Mouse (Mus musculus): ENCODE measurements around the gene Dip2c. TPM values are rescaled to one million over a fixed set of nuclear protein-coding genes. Genes with fewer than 3 reads are reported as not detected.

Dip2c gene
- polyA plus RNA-seq, 1 experiment from 2014 or later: 4.3 TPM

DNA sequence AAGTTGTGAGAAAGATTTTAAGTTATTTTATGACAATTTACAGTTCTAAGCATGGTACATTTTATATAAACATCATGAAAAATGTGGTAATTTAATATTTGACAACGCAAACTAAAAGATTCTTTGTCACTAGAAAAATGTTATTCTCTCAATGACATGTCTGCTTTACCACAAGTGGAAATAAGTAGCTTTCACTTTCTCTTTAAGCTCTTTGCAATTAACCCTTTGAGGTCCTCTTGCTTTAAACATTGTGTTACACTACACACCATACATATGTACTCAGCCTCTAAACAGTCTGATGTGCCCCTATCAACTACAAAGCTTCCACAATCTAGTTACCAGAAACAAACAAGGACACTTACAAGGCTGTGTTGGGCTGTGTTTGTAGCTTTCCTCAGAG, 153.6 kb downstream of the Dip2c start:
- H3K9me3 ChIP-seq (ENCODE audit: low read length): peaks cover 9% of the 10 kb centered on the region
- no peak overlapping the region for H3K4me3 ChIP-seq (ENCODE audit: low read length)
- no peak for ATAC-seq (ENCODE audit: low FRiP score, low TSS enrichment)
- no peak overlapping the region for H3K27ac ChIP-seq (ENCODE audit: low read length)
- no peaks in the 10 kb centered on the region for H3K27me3 ChIP-seq (ENCODE audit: insufficient read depth, low read length)
- H3K4me1 ChIP-seq (ENCODE audit: insufficient read depth, low read length): 0 out of 2 replicates have a peak, but pooled peaks cover 3% of the 10 kb centered on the region
- no peak overlapping the region for H3K4me2 ChIP-seq (replicated peaks; ENCODE audit: low read depth, low read length)
- H3K9ac ChIP-seq (replicated peaks; ENCODE audit: low read length): no peak overlapping the region
- 95% methylated on average over 1 of the region's 1 CpGs for WGBS
- H3K36me3 ChIP-seq (ENCODE audit: insufficient read depth, low read length): no peaks in the 10 kb centered on the region

- Histone ChIP-seq H3K9me3 (ENCODE audit: low read length) (peaks cover 9% of the 10 kb centered on the region), H3K36me3 (ENCODE audit: insufficient read depth, low read length) (no peaks in the 10 kb centered on the region), H3K9ac (replicated peaks; ENCODE audit: low read length) (no peak overlapping the region), H3K27me3 (ENCODE audit: insufficient read depth, low read length) (no peaks in the 10 kb centered on the region), H3K4me3 (ENCODE audit: low read length) (no peak overlapping the region), H3K27ac (ENCODE audit: low read length) (no peak overlapping the region), H3K4me2 (replicated peaks; ENCODE audit: low read depth, low read length) (no peak overlapping the region), H3K4me1 (ENCODE audit: insufficient read depth, low read length) (0 out of 2 replicates have a peak, but pooled peaks cover 3% of the 10 kb centered on the region)
- no peak for ATAC-seq (ENCODE audit: low FRiP score, low TSS enrichment)
- 85% methylated on average over 2 of the region's 2 CpGs for WGBS
Observed at GRCm38 (mm10) chr13:9430724-9431123, 154.4 kb downstream of the Dip2c start.

DNA sequence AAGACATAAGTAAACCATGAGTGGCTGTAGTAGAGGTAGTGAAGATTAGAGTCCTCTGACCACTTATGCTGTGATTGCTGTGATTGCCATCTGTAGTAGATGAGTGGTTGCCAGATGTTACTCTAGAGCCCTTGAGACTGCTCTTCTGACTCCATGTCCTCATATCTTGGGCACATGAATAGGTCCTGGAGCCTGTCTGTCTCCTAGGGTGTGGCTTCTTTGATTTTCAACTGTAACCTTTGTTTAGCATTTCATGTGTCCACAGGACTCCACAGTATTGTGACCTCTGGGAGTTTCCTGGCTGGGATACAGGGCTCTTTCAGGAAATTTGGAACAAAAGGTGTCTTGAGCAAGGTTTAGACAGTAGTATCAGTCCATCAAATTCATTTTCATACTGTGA, 155.1 kb downstream of the Dip2c start:
- Histone ChIP-seq H3K9me3 (ENCODE audit: low read length) (peaks cover 9% of the 10 kb centered on the region), H3K4me2 (replicated peaks; ENCODE audit: low read depth, low read length) (no peak overlapping the region), H3K9ac (replicated peaks; ENCODE audit: low read length) (no peak overlapping the region), H3K4me1 (ENCODE audit: insufficient read depth, low read length) (0 out of 2 replicates have a peak, but pooled peaks cover 3% of the 10 kb centered on the region), H3K36me3 (ENCODE audit: insufficient read depth, low read length) (no peaks in the 10 kb centered on the region), H3K27ac (ENCODE audit: low read length) (no peak overlapping the region), H3K27me3 (ENCODE audit: insufficient read depth, low read length) (no peaks in the 10 kb centered on the region), H3K4me3 (ENCODE audit: low read length) (no peak overlapping the region)
- no peak for ATAC-seq (ENCODE audit: low FRiP score, low TSS enrichment)

DNA sequence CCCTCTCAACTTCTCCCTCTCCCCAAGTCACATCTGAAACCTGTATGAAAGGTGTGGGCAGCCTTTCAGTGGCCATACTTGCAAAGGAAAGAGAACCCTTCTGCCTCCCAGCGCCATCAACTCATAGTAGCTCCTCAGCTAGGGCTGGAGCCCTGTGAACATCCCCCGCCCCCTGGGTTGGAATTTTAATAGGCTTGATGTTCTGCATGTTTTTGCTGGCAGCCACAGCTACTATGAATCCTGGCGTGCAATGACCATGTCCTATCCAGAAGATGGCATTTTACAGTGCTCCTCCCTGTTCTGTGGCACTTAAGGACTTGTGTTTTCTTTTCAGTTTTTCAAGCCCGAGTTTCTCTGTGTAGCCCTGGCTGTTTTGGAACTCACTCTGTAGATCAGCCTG, 166.7 kb downstream of the Dip2c start:
- no peaks in the 10 kb centered on the region for H3K4me1 ChIP-seq (ENCODE audit: insufficient read depth, low read length)
- H3K27me3 ChIP-seq (ENCODE audit: insufficient read depth, low read length): no peaks in the 10 kb centered on the region
- WGBS: 80% methylated on average over 4 of the region's 4 CpGs
- ATAC-seq (ENCODE audit: low FRiP score, low TSS enrichment): no peak
- no peaks in the 10 kb centered on the region for H3K9me3 ChIP-seq (ENCODE audit: low read length)
- no peak overlapping the region for H3K4me2 ChIP-seq (replicated peaks; ENCODE audit: low read depth, low read length)
- H3K27ac ChIP-seq (ENCODE audit: low read length): no peak overlapping the region
- no peaks in the 10 kb centered on the region for H3K36me3 ChIP-seq (ENCODE audit: insufficient read depth, low read length)
- no peak overlapping the region for H3K9ac ChIP-seq (replicated peaks; ENCODE audit: low read length)
- H3K4me3 ChIP-seq (ENCODE audit: low read length): no peak overlapping the region

GRCm38 (mm10) chr13:9445533-9446294, 169.4 kb downstream of the Dip2c start:
- Histone ChIP-seq H3K27ac (ENCODE audit: low read length) (no peak overlapping the region), H3K36me3 (ENCODE audit: insufficient read depth, low read length) (no peaks in the 10 kb centered on the region), H3K4me2 (replicated peaks; ENCODE audit: low read depth, low read length) (no peak overlapping the region), H3K4me3 (ENCODE audit: low read length) (no peak overlapping the region), H3K9me3 (ENCODE audit: low read length) (no peaks in the 10 kb centered on the region), H3K27me3 (ENCODE audit: insufficient read depth, low read length) (no peaks in the 10 kb centered on the region), H3K9ac (replicated peaks; ENCODE audit: low read length) (no peak overlapping the region), H3K4me1 (ENCODE audit: insufficient read depth, low read length) (no peaks in the 10 kb centered on the region)
- ATAC-seq (ENCODE audit: low FRiP score, low TSS enrichment): no peak
- 78% methylated on average over 6 of the region's 6 CpGs for WGBS

DNA sequence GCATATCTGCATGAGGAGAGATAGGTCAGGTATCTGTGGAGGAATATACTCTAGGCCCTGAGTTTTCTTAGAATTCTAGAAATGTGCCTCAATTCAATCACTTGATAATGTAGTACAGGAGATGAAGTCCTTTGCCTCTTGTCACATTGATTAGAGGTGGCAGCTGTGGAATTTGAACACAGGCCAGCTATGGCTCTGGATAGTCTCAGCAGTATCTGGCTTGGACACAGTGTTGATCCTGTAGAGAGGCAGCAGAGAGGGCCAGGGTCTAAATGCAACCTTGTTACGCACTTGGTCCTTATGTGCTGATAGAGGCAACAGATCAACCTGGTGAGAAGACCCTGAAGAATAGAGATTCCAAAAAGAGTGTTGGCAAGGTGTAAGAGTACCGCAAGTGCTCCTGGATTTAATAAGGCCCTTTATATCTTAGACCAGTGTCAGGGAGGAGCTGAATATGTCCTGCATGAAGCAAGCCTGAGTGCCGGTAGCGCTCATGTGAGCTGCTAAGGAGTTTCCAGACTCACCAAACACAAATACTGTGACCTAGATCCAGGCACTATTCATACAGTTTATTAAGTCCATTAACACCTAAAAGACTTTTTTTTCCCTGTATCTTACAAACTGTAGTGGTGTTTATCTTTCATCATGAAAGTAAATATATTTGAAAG, 170.3 kb downstream of the Dip2c start:
- Histone ChIP-seq H3K4me1 (ENCODE audit: insufficient read depth, low read length) (no peaks in the 10 kb centered on the region), H3K9ac (replicated peaks; ENCODE audit: low read length) (no peak overlapping the region), H3K4me3 (ENCODE audit: low read length) (no peak overlapping the region), H3K27ac (ENCODE audit: low read length) (no peak overlapping the region), H3K27me3 (ENCODE audit: insufficient read depth, low read length) (no peaks in the 10 kb centered on the region), H3K36me3 (ENCODE audit: insufficient read depth, low read length) (no peaks in the 10 kb centered on the region), H3K4me2 (replicated peaks; ENCODE audit: low read depth, low read length) (no peak overlapping the region), H3K9me3 (ENCODE audit: low read length) (no peaks in the 10 kb centered on the region)
- WGBS: 95% methylated on average over 4 of the region's 4 CpGs
- ATAC-seq (ENCODE audit: low FRiP score, low TSS enrichment): no peak

GRCm38 (mm10) chr13:9450276-9450675, 173.9 kb downstream of the Dip2c start:
- peaks cover 7% of the 10 kb centered on the region for H3K4me1 ChIP-seq (ENCODE audit: insufficient read depth, low read length)
- no peak for ATAC-seq (ENCODE audit: low FRiP score, low TSS enrichment)
- no peaks in the 10 kb centered on the region for H3K27me3 ChIP-seq (ENCODE audit: insufficient read depth, low read length)
- no peak overlapping the region for H3K9ac ChIP-seq (replicated peaks; ENCODE audit: low read length)
- H3K4me3 ChIP-seq (ENCODE audit: low read length): no peak overlapping the region
- 88% methylated on average over 3 of the region's 3 CpGs for WGBS
- H3K9me3 ChIP-seq (ENCODE audit: low read length): no peaks in the 10 kb centered on the region
- no peak overlapping the region for H3K4me2 ChIP-seq (replicated peaks; ENCODE audit: low read depth, low read length)
- no peaks in the 10 kb centered on the region for H3K36me3 ChIP-seq (ENCODE audit: insufficient read depth, low read length)
- H3K27ac ChIP-seq (ENCODE audit: low read length): no peak overlapping the region

- no peak overlapping the region for H3K4me3 ChIP-seq (ENCODE audit: low read length)
- H3K9me3 ChIP-seq (ENCODE audit: low read length): no peaks in the 10 kb centered on the region
- H3K27ac ChIP-seq (ENCODE audit: low read length): no peak overlapping the region
- no peak overlapping the region for H3K9ac ChIP-seq (replicated peaks; ENCODE audit: low read length)
- no peaks in the 10 kb centered on the region for H3K27me3 ChIP-seq (ENCODE audit: insufficient read depth, low read length)
- H3K36me3 ChIP-seq (ENCODE audit: insufficient read depth, low read length): no peaks in the 10 kb centered on the region
- peaks cover 7% of the 10 kb centered on the region for H3K4me1 ChIP-seq (ENCODE audit: insufficient read depth, low read length)
- no peak for ATAC-seq (ENCODE audit: low FRiP score, low TSS enrichment)
- H3K4me2 ChIP-seq (replicated peaks; ENCODE audit: low read depth, low read length): no peak overlapping the region
- 91% methylated on average over 3 of the region's 3 CpGs for WGBS
Observed at GRCm38 (mm10) chr13:9451952-9452351, 175.6 kb downstream of the Dip2c start.

- no peak overlapping the region for H3K4me3 ChIP-seq (ENCODE audit: low read length)
- no peaks in the 10 kb centered on the region for H3K27me3 ChIP-seq (ENCODE audit: insufficient read depth, low read length)
- 33% methylated on average over 4 of the region's 4 CpGs for WGBS
- H3K4me2 ChIP-seq (replicated peaks; ENCODE audit: low read depth, low read length): no peak overlapping the region
- no peaks in the 10 kb centered on the region for H3K36me3 ChIP-seq (ENCODE audit: insufficient read depth, low read length)
- ATAC-seq (ENCODE audit: low FRiP score, low TSS enrichment): peak; percentile 90
- H3K9ac ChIP-seq (replicated peaks; ENCODE audit: low read length): no peak overlapping the region
- no peaks in the 10 kb centered on the region for H3K9me3 ChIP-seq (ENCODE audit: low read length)
- H3K4me1 ChIP-seq (ENCODE audit: insufficient read depth, low read length): peaks cover 7% of the 10 kb centered on the region
- peak overlapping the region; percentile 32; the same call in 1 of the 2 replicates for H3K27ac ChIP-seq (ENCODE audit: low read length)
Observed at GRCm38 (mm10) chr13:9454426-9455177, 178.3 kb downstream of the Dip2c start.
